Mouse (Mus musculus) thymus, adult 2 months (tissue): ENCODE measurements around the gene Opn3. TPM values are rescaled to one million over a fixed set of nuclear protein-coding genes. Genes with fewer than 3 reads are reported as not detected.

ENCODE experiments used
- DNase-seq: peaks from one replicate; pipeline ENCODE4 v3.0.0; 2021
- H3K27ac ChIP-seq: fragments of 200-500 bp; 2 replicates; pipeline ENCODE4 v1.5.1; 2012; ENCODE audit warnings: low read length, control low read depth; ENCODE audit not compliant: control insufficient read depth, insufficient read depth
- H3K27me3 ChIP-seq: fragments of 200-500 bp; 2 replicates; pipeline ENCODE4 v1.6.1; 2012; ENCODE audit warnings: mild to moderate bottlenecking, low read length, moderate library complexity, mixed read lengths; ENCODE audit not compliant: control insufficient read depth, insufficient read depth
- H3K36me3 ChIP-seq: fragments of 200-500 bp; 2 replicates; pipeline ENCODE4 v1.6.1; 2012; ENCODE audit warnings: mild to moderate bottlenecking, low read length, moderate library complexity; ENCODE audit not compliant: control insufficient read depth, insufficient read depth
- H3K4me1 ChIP-seq: fragments of 200-500 bp; replicated peaks from 2 replicates; pipeline ENCODE4 v1.6.1; 2012; ENCODE audit warnings: low read length; ENCODE audit not compliant: control insufficient read depth, insufficient read depth
- H3K4me3 ChIP-seq: fragments of 200-500 bp; 2 replicates; pipeline ENCODE4 v1.5.1; 2012; ENCODE audit warnings: mild to moderate bottlenecking, low read length, control low read depth, moderate library complexity; ENCODE audit not compliant: control insufficient read depth, insufficient read depth
- CTCF ChIP-seq: fragments of 200-500 bp; IDR thresholded peaks from 2 replicates; pipeline ENCODE4 v1.5.1; 2012; ENCODE audit warnings: mild to moderate bottlenecking, control low read depth, low read length, moderate library complexity, borderline replicate concordance; ENCODE audit not compliant: control insufficient read depth, poor library complexity, insufficient read depth; ENCODE audit errors: extremely low read depth
- POLR2A ChIP-seq: fragments of 200-500 bp; IDR thresholded peaks from 2 replicates; pipeline ENCODE4 v1.6.1; 2012; ENCODE audit warnings: mild to moderate bottlenecking, low read length, control low read depth, moderate library complexity; ENCODE audit not compliant: control insufficient read depth, poor library complexity, insufficient read depth; ENCODE audit errors: extremely low read depth
- WGBS: fragments of 180-500 bp; shearing (Covaris S2); methylation state at CpG from one replicate; pipeline ENCODE4 v1.1.7; 2018; 5-methylcytosine and 5-hydroxymethylcytosine counted together
- polyA plus RNA-seq: library from polyadenylated mRNA; depleted of rRNA; stranded (reverse); fragments of >200 nt; gene quantifications from 2 replicates; pipeline ENCODE4 v1.2.3, GENCODE M21; 2012; rRNA removed

Opn3 gene
- 5.3 and 8.2 TPM in 2 replicates for polyA plus RNA-seq

GRCm38 (mm10) chr1:175692246-175692996 lies at the start of gene Opn3, which contains the start of gene Chml:
Gene Opn3 (minus strand): TSS chr1:175692776.
Gene Chml (minus strand): TSS chr1:175692901.
- peaks cover 7% of the 10 kb centered on the region for H3K4me1 ChIP-seq
- H3K27ac ChIP-seq = no peak within 1 kb of the TSS
- peak within 1 kb of the TSS; percentile 82 for H3K4me3 ChIP-seq
- under 1% methylated on average over 73 of the region's 73 CpGs for WGBS
- DNase-seq = peak; percentile 99
- H3K36me3 ChIP-seq = no peaks in the 10 kb centered on the region
- H3K27me3 ChIP-seq = no peaks in the 10 kb centered on the region
- peak; percentile 80 for TF ChIP-seq POLR2A
- TF ChIP-seq CTCF = no peak

DNA sequence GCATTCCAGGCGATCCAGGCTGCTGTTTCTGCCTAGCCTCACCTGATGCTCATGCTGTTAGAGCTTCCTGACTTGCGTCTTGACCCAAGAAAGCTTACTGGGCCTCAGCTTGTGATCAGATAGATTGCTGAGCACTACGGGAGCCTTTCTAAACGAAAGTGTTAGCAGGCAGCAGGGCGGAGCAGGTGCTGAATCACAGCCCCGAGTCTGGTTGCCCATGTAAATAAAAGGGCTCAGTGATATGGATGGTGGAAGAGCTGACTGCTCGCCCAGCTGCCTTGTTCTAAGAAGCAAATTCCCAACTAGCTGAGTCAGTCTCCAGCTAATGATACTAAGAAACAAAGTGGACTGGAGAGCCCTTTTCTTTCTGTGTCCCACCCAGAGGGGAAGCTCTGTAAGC lies 33.2 kb upstream of the Opn3 start:
- Histone ChIP-seq H3K4me1 (no peaks in the 10 kb centered on the region), H3K27ac (no peak overlapping the region), H3K36me3 (no peaks in the 10 kb centered on the region), H3K27me3 (no peaks in the 10 kb centered on the region), H3K4me3 (no peak overlapping the region)
- 43% methylated on average over 7 of the region's 7 CpGs for WGBS
- no peak for DNase-seq
- TF ChIP-seq POLR2A (no peak), CTCF (no peak)

GRCm38 (mm10) chr1:175716832-175717231 lies 24.3 kb upstream of the Opn3 start:
- DNase-seq = no peak
- no peaks in the 10 kb centered on the region for H3K4me1 ChIP-seq
- no peak overlapping the region for H3K4me3 ChIP-seq
- TF ChIP-seq POLR2A (no peak), CTCF (no peak)
- no peak overlapping the region for H3K27ac ChIP-seq
- WGBS = 93% methylated on average over 9 of the region's 9 CpGs
- H3K36me3 ChIP-seq = no peaks in the 10 kb centered on the region
- H3K27me3 ChIP-seq = no peaks in the 10 kb centered on the region

GRCm38 (mm10) chr1:175712338-175712909 lies 19.8 kb upstream of the Opn3 start:
- H3K4me3 ChIP-seq = no peak overlapping the region
- TF ChIP-seq CTCF = no peak
- TF ChIP-seq POLR2A = no peak
- no peaks in the 10 kb centered on the region for H3K27me3 ChIP-seq
- DNase-seq = no peak
- no peaks in the 10 kb centered on the region for H3K4me1 ChIP-seq
- no peaks in the 10 kb centered on the region for H3K36me3 ChIP-seq
- no peak overlapping the region for H3K27ac ChIP-seq
- 84% methylated on average over 11 of the region's 11 CpGs for WGBS

GRCm38 (mm10) chr1:175708013-175708412 lies 15.4 kb upstream of the Opn3 start:
- no peaks in the 10 kb centered on the region for H3K36me3 ChIP-seq
- H3K27ac ChIP-seq = no peak overlapping the region
- TF ChIP-seq POLR2A (no peak), CTCF (no peak)
- no peaks in the 10 kb centered on the region for H3K4me1 ChIP-seq
- H3K27me3 ChIP-seq = no peaks in the 10 kb centered on the region
- H3K4me3 ChIP-seq = no peak overlapping the region
- DNase-seq = no peak

DNA sequence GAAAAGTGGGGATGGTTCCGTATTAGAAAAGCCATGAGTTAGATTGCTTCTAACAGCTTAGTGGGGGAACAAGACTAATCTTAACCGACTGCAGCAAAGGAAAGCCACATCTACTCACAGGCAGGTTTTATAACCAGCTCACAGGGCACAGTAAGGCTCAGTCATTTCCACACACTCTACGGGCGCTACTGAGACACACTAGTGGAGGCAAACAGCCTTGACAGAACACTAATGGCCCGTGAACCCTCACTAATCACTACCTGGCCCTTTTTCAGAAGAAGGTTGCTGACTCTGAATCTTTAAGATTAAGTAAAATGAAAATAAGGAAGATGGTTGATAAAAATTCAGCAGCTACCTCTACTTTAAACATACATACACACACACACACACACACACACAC lies 15.0 kb upstream of the Opn3 start:
- Histone ChIP-seq H3K27me3 (no peaks in the 10 kb centered on the region), H3K36me3 (no peaks in the 10 kb centered on the region), H3K4me3 (no peak overlapping the region), H3K27ac (no peak overlapping the region), H3K4me1 (no peaks in the 10 kb centered on the region)
- no peak for DNase-seq
- 80% methylated on average over 5 of the region's 5 CpGs for WGBS
- TF ChIP-seq CTCF = no peak
- TF ChIP-seq POLR2A = no peak

DNA sequence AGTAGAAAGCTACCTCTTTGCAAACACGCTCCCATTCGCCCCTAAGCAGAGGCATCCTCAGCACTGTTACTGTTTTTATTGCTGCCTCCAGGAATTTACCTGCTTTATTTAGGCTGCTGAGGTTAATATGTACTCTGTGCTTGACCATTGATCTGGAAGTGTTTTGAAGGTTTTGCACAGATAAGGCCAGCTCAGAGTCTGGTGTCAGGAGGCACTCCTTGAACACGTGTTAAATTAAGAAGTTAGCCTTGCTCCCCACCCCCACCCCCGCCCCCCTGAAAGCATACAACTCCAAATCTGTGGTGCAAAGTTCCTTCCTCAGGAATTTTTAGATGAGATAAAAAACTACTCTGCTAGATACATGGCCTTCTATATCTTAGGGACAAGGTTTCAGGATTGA lies 8.6 kb upstream of the Opn3 start:
- TF ChIP-seq POLR2A = no peak
- no peak for TF ChIP-seq CTCF
- Histone ChIP-seq H3K4me1 (no peaks in the 10 kb centered on the region), H3K36me3 (no peaks in the 10 kb centered on the region), H3K4me3 (no peak overlapping the region), H3K27me3 (no peaks in the 10 kb centered on the region), H3K27ac (no peak overlapping the region)
- WGBS = 78% methylated on average over 4 of the region's 4 CpGs
- no peak for DNase-seq
